Mouse (Mus musculus) bone marrow macrophage, adult 2 months (primary cell): ENCODE results near the gene Flg.

Experiments
- CTCF ChIP-seq: IDR thresholded peaks from 2 replicates; pipeline ENCODE4 v1.5.1; 2012; ENCODE audit warnings: low read depth, mild to moderate bottlenecking, low read length, moderate library complexity
- POLR2A ChIP-seq: IDR thresholded peaks from 2 replicates; pipeline ENCODE4 v1.6.1; 2012; ENCODE audit warnings: mild to moderate bottlenecking, low read depth, low read length, borderline replicate concordance

- TF ChIP-seq CTCF, result no peak
- TF ChIP-seq POLR2A, result no peak
These were observed at the start of gene Flg for GRCm38 (mm10) chr3:93273223-93273622.
